Mouse (Mus musculus) bone marrow macrophage, adult 2 months (primary cell): ENCODE data around the gene 2410131K14Rik.

Source experiments
- CTCF ChIP-seq: IDR thresholded peaks from 2 replicates; pipeline ENCODE4 v1.5.1; 2012; ENCODE audit warnings: low read depth, mild to moderate bottlenecking, low read length, moderate library complexity
- POLR2A ChIP-seq: IDR thresholded peaks from 2 replicates; pipeline ENCODE4 v1.6.1; 2012; ENCODE audit warnings: mild to moderate bottlenecking, low read depth, low read length, borderline replicate concordance

DNA sequence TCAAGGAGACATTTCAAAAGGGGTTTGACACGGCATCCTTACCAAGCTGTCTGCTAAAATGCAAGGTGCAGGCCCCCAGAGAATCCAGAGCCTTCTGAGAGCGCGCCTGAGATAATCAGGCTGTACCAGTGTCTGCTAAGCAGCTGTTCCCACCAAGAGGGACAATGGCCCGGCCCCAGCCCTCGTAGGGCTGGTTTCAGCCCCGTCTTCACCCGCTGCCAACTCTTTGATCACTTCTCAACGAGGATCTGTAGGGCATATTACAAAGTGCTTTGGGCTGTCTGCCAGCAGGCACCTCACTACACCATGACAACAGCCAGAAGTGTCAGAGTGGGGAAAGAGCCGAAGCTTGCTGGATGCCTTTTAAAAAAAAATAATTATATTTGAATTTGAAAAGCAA lies 29.5 kb downstream of the 2410131K14Rik start:
- TF ChIP-seq POLR2A (no peak), CTCF (no peak)
